Mouse (Mus musculus): Measurements from ENCODE around the gene Pip4k2c. TPM values are rescaled to one million over a fixed set of nuclear protein-coding genes. Genes with fewer than 3 reads are reported as not detected.
"Not testable (repeated sequence)": the region's sequence is repeated elsewhere in the genome, so short reads cannot be mapped to it uniquely, and the experiment has no call there.

Gene Pip4k2c
- polyA plus RNA-seq, 1 experiment: 31.4 TPM

GRCm38 (mm10) chr10:127156089-127156488 lies 55.3 kb downstream of the Pip4k2c start:
- Histone ChIP-seq H3K4me1 (ENCODE audit: control insufficient read depth, insufficient read depth, insufficient read length, low read length) (peaks cover 37% of the 10 kb centered on the region), H3K27ac (ENCODE audit: insufficient read depth, low read depth, low read length) (peak overlapping the region; percentile 97), H3K36me3 (ENCODE audit: control insufficient read depth, insufficient read depth, low read length) (no peaks in the 10 kb centered on the region), H3K4me3 (ENCODE audit: low read depth, low read length) (no peak overlapping the region), H3K27me3 (ENCODE audit: control insufficient read depth, insufficient read depth, low read length) (no peaks in the 10 kb centered on the region)
- TF ChIP-seq CTCF (IDR thresholded peaks at IDR 0.05; ENCODE audit: extremely low read depth, insufficient read length, insufficient replicate concordance, low read depth, low read length) (no peak), POLR2A (IDR thresholded peaks at IDR 0.05; ENCODE audit: low read depth, low read length) (no peak)
- 30% methylated on average over 1 of the region's 1 CpGs for WGBS

GRCm38 (mm10) chr10:127154652-127155051 lies 56.7 kb downstream of the Pip4k2c start:
- H3K36me3 ChIP-seq (ENCODE audit: control insufficient read depth, insufficient read depth, low read length): peaks cover 2% of the 10 kb centered on the region; the same call in 1 of the 2 replicates
- 55% methylated on average over 5 of the region's 5 CpGs for WGBS
- H3K27me3 ChIP-seq (ENCODE audit: control insufficient read depth, insufficient read depth, low read length): no peaks in the 10 kb centered on the region
- peak overlapping the region; percentile 97 for H3K27ac ChIP-seq (ENCODE audit: insufficient read depth, low read depth, low read length)
- TF ChIP-seq CTCF (IDR thresholded peaks at IDR 0.05; ENCODE audit: extremely low read depth, insufficient read length, insufficient replicate concordance, low read depth, low read length): no peak
- TF ChIP-seq POLR2A (IDR thresholded peaks at IDR 0.05; ENCODE audit: low read depth, low read length): no peak
- no peak overlapping the region for H3K4me3 ChIP-seq (ENCODE audit: low read depth, low read length)
- H3K4me1 ChIP-seq (ENCODE audit: control insufficient read depth, insufficient read depth, insufficient read length, low read length): peaks cover 38% of the 10 kb centered on the region

- WGBS: 27% methylated on average over 2 of the region's 2 CpGs
- Histone ChIP-seq H3K36me3 (ENCODE audit: control insufficient read depth, insufficient read depth, low read length) (peaks cover 2% of the 10 kb centered on the region; the same call in 1 of the 2 replicates), H3K27me3 (ENCODE audit: control insufficient read depth, insufficient read depth, low read length) (no peaks in the 10 kb centered on the region), H3K27ac (ENCODE audit: insufficient read depth, low read depth, low read length) (peak overlapping the region; percentile 97), H3K4me1 (ENCODE audit: control insufficient read depth, insufficient read depth, insufficient read length, low read length) (peaks cover 34% of the 10 kb centered on the region), H3K4me3 (ENCODE audit: low read depth, low read length) (no peak overlapping the region)
- TF ChIP-seq POLR2A (IDR thresholded peaks at IDR 0.05; ENCODE audit: low read depth, low read length) (no peak), CTCF (IDR thresholded peaks at IDR 0.05; ENCODE audit: extremely low read depth, insufficient read length, insufficient replicate concordance, low read depth, low read length) (no peak)
These were observed 57.1 kb downstream of the Pip4k2c start for GRCm38 (mm10) chr10:127154241-127154640.

GRCm38 (mm10) chr10:127153323-127153722 lies 58.1 kb downstream of the Pip4k2c start:
- peaks cover 33% of the 10 kb centered on the region for H3K4me1 ChIP-seq (ENCODE audit: control insufficient read depth, insufficient read depth, insufficient read length, low read length)
- H3K27me3 ChIP-seq (ENCODE audit: control insufficient read depth, insufficient read depth, low read length): no peaks in the 10 kb centered on the region
- WGBS: 89% methylated on average over 7 of the region's 7 CpGs
- TF ChIP-seq CTCF (IDR thresholded peaks at IDR 0.05; ENCODE audit: extremely low read depth, insufficient read length, insufficient replicate concordance, low read depth, low read length) (no peak), POLR2A (IDR thresholded peaks at IDR 0.05; ENCODE audit: low read depth, low read length) (no peak)
- H3K36me3 ChIP-seq (ENCODE audit: control insufficient read depth, insufficient read depth, low read length): peaks cover 2% of the 10 kb centered on the region; the same call in 1 of the 2 replicates
- peak overlapping the region; percentile 85 for H3K27ac ChIP-seq (ENCODE audit: insufficient read depth, low read depth, low read length)
- no peak overlapping the region for H3K4me3 ChIP-seq (ENCODE audit: low read depth, low read length)

GRCm38 (mm10) chr10:127152556-127152955 lies 58.8 kb downstream of the Pip4k2c start:
- H3K4me1 ChIP-seq (ENCODE audit: control insufficient read depth, insufficient read depth, insufficient read length, low read length): peaks cover 31% of the 10 kb centered on the region
- H3K27me3 ChIP-seq (ENCODE audit: control insufficient read depth, insufficient read depth, low read length); H3K36me3 ChIP-seq (ENCODE audit: control insufficient read depth, insufficient read depth, low read length); H3K4me3 ChIP-seq (ENCODE audit: low read depth, low read length): not testable (repeated sequence)
- peak overlapping the region; percentile 78 for H3K27ac ChIP-seq (ENCODE audit: insufficient read depth, low read depth, low read length)
- 77% methylated on average over 10 of the region's 10 CpGs for WGBS

GRCm38 (mm10) chr10:127151233-127151632 lies 60.2 kb downstream of the Pip4k2c start:
- 31% methylated on average over 3 of the region's 3 CpGs for WGBS
- H3K4me1 ChIP-seq (ENCODE audit: control insufficient read depth, insufficient read depth, insufficient read length, low read length): peaks cover 30% of the 10 kb centered on the region
- H3K4me3 ChIP-seq (ENCODE audit: low read depth, low read length); H3K27me3 ChIP-seq (ENCODE audit: control insufficient read depth, insufficient read depth, low read length); H3K36me3 ChIP-seq (ENCODE audit: control insufficient read depth, insufficient read depth, low read length): not testable (repeated sequence)
- H3K27ac ChIP-seq (ENCODE audit: insufficient read depth, low read depth, low read length): peak overlapping the region; percentile 98
- peak; percentile 27; the same call in 1 of the 2 replicates for TF ChIP-seq POLR2A (IDR thresholded peaks at IDR 0.05; ENCODE audit: low read depth, low read length)

- Histone ChIP-seq H3K27ac (ENCODE audit: insufficient read depth, low read depth, low read length) (peak overlapping the region; percentile 98), H3K4me3 (ENCODE audit: low read depth, low read length) (peak overlapping the region; percentile 49), H3K4me1 (ENCODE audit: control insufficient read depth, insufficient read depth, insufficient read length, low read length) (peaks cover 26% of the 10 kb centered on the region), H3K27me3 (ENCODE audit: control insufficient read depth, insufficient read depth, low read length) (no peaks in the 10 kb centered on the region), H3K36me3 (ENCODE audit: control insufficient read depth, insufficient read depth, low read length) (peaks cover 6% of the 10 kb centered on the region)
- 24% methylated on average over 4 of the region's 4 CpGs for WGBS
- TF ChIP-seq POLR2A (IDR thresholded peaks at IDR 0.05; ENCODE audit: low read depth, low read length) (peak; percentile 73; the same call in 1 of the 2 replicates), CTCF (IDR thresholded peaks at IDR 0.05; ENCODE audit: extremely low read depth, insufficient read length, insufficient replicate concordance, low read depth, low read length) (no peak)
These were observed 60.9 kb downstream of the Pip4k2c start for GRCm38 (mm10) chr10:127150471-127150872.

GRCm38 (mm10) chr10:127147135-127147534 lies 64.2 kb downstream of the Pip4k2c start:
- H3K4me1 ChIP-seq (ENCODE audit: control insufficient read depth, insufficient read depth, insufficient read length, low read length): peaks cover 20% of the 10 kb centered on the region; the same call in 1 of the 2 replicates
- peaks cover 22% of the 10 kb centered on the region for H3K36me3 ChIP-seq (ENCODE audit: control insufficient read depth, insufficient read depth, low read length)
- peak overlapping the region; percentile 50 for H3K27ac ChIP-seq (ENCODE audit: insufficient read depth, low read depth, low read length)
- WGBS: 25% methylated on average over 6 of the region's 6 CpGs
- TF ChIP-seq CTCF (IDR thresholded peaks at IDR 0.05; ENCODE audit: extremely low read depth, insufficient read length, insufficient replicate concordance, low read depth, low read length) (no peak), POLR2A (IDR thresholded peaks at IDR 0.05; ENCODE audit: low read depth, low read length) (no peak)
- no peaks in the 10 kb centered on the region for H3K27me3 ChIP-seq (ENCODE audit: control insufficient read depth, insufficient read depth, low read length)
- H3K4me3 ChIP-seq (ENCODE audit: low read depth, low read length): no peak overlapping the region; the same call in 1 of the 2 replicates

Other genes starting within 250 kb of the Pip4k2c start
- gene Ctdsp2, start 232.9 kb downstream of the Pip4k2c start, polyA plus RNA-seq (2012; rRNA removed): 43.9 and 118 TPM in 2 replicates
- gene Avil, start 210.9 kb downstream of the Pip4k2c start, polyA plus RNA-seq (2012; rRNA removed): 2.4 and 6.9 TPM in 2 replicates
- 24.7 and 36.4 TPM in 2 replicates for gene Tsfm, start 180.7 kb downstream of the Pip4k2c start, polyA plus RNA-seq (2012; rRNA removed)
- gene Mettl1, start 170.2 kb downstream of the Pip4k2c start, polyA plus RNA-seq (2012; rRNA removed): 9.6 and 10.3 TPM in 2 replicates
- gene Eef1akmt3, start 170.1 kb downstream of the Pip4k2c start, polyA plus RNA-seq (2012; rRNA removed): 1.2 TPM in 2 replicates
- gene Cyp27b1, start 163.3 kb downstream of the Pip4k2c start, polyA plus RNA-seq (2012; rRNA removed): 0.22 and 0.29 TPM in 2 replicates
- 1.9 and 6.9 TPM in 2 replicates for gene March9, start 151.4 kb downstream of the Pip4k2c start, polyA plus RNA-seq (2012; rRNA removed)
- 57.6 and 108 TPM in 2 replicates for gene Cdk4, start 148.1 kb downstream of the Pip4k2c start, polyA plus RNA-seq (2012; rRNA removed)
- gene Tspan31, start 141.3 kb downstream of the Pip4k2c start, polyA plus RNA-seq (2012; rRNA removed): 36.1 and 48.9 TPM in 2 replicates
- gene Agap2, start 136.3 kb downstream of the Pip4k2c start, polyA plus RNA-seq (2012; rRNA removed): 6.1 and 15.6 TPM in 2 replicates
- gene Os9, start 90.5 kb downstream of the Pip4k2c start, polyA plus RNA-seq (2012; rRNA removed): 59.8 and 117 TPM in 2 replicates
- 228 and 484 TPM in 2 replicates for gene B4galnt1, start 46.4 kb downstream of the Pip4k2c start, polyA plus RNA-seq (2012; rRNA removed)
- 0.56 and 0.85 TPM in 2 replicates for gene Slc26a10, start 30.9 kb downstream of the Pip4k2c start, polyA plus RNA-seq (2012; rRNA removed)
- 8.8 and 10.4 TPM in 2 replicates for gene Arhgef25, start 21.5 kb downstream of the Pip4k2c start, polyA plus RNA-seq (2012; rRNA removed)
- 24.0 and 35.3 TPM in 2 replicates for gene Dtx3, start 15.9 kb downstream of the Pip4k2c start, polyA plus RNA-seq (2012; rRNA removed)
- gene Kif5a, start 51.8 kb upstream of the Pip4k2c start, polyA plus RNA-seq (2012; rRNA removed): 1.1 and 1.8 TPM in 2 replicates
- 92.0 and 190 TPM in 2 replicates for gene Dctn2, start 54.8 kb upstream of the Pip4k2c start, polyA plus RNA-seq (2012; rRNA removed)
- gene Mbd6, start 77.4 kb upstream of the Pip4k2c start, polyA plus RNA-seq (2012; rRNA removed): 39.3 and 76.2 TPM in 2 replicates
- 24.0 and 30.7 TPM in 2 replicates for gene Mars, start 100.2 kb upstream of the Pip4k2c start, polyA plus RNA-seq (2012; rRNA removed)
- 7.1 and 11.2 TPM in 2 replicates for gene Arhgap9, start 110.4 kb upstream of the Pip4k2c start, polyA plus RNA-seq (2012; rRNA removed)
- gene Gli1, start 130.4 kb upstream of the Pip4k2c start, polyA plus RNA-seq (2012; rRNA removed): 5.5 and 10.4 TPM in 2 replicates
- gene Inhbe, start 142.8 kb upstream of the Pip4k2c start, polyA plus RNA-seq (2012; rRNA removed): not detected in 2 replicates
- 0.09 TPM in 1 of 2 replicates, not detected in the other for gene Inhbc, start 158.8 kb upstream of the Pip4k2c start, polyA plus RNA-seq (2012; rRNA removed)
- gene R3hdm2, start 168.7 kb upstream of the Pip4k2c start, polyA plus RNA-seq (2012; rRNA removed): 42.6 and 103 TPM in 2 replicates

Data from small intestine, adult 2 months (tissue).